Mouse (Mus musculus) megakaryocyte, embryonic 14.5 days (primary cell): ENCODE measurements around the gene Akt1.

ENCODE experiments used
- FLI1 ChIP-seq: IDR thresholded peaks from 2 replicates; pipeline ENCODE4 v1.6.1; 2012; ENCODE audit warnings: low read length, inconsistent platforms, mixed read lengths
- GATA1 ChIP-seq: IDR thresholded peaks from 3 replicates; pipeline ENCODE4 v1.6.1; 2012; ENCODE audit warnings: mixed read lengths, low read length, inconsistent platforms, borderline replicate concordance

GRCm38 (mm10) chr12:112626455-112626854 lies 48.2 kb downstream of the Akt1 start:
- TF ChIP-seq GATA1 = no peak
- no peak for TF ChIP-seq FLI1
